Mouse (Mus musculus) thymus, postnatal 0 days (tissue): ENCODE data around the gene Il6st. TPM values are rescaled to one million over a fixed set of nuclear protein-coding genes. Genes with fewer than 3 reads are reported as not detected.
"Not testable (repeated sequence)": the region's sequence is repeated elsewhere in the genome, so short reads cannot be mapped to it uniquely, and the experiment has no call there.

Experiments
- DNase-seq: peaks from one replicate; pipeline ENCODE4 v3.0.0-alpha.2; 2015; ENCODE audit warnings: low spot score
- polyA plus RNA-seq: library from polyadenylated mRNA; unstranded; fragments of >200 nt; fragmentation: Nextera tagmentation; extraction: Ambion mirVana; gene quantifications from 2 replicates; pipeline ENCODE4 v1.2.1, GENCODE M21; 2015

The Il6st gene
- polyA plus RNA-seq = 18.9 and 19.5 TPM in 2 replicates

GRCm38 (mm10) chr13:112463868-112464625 is at the start of gene Il6st:
Il6st (plus strand) TSS chr13:112464070.
- peak; percentile 90 for DNase-seq

GRCm38 (mm10) chr13:112415896-112416295 is 48.0 kb upstream of the Il6st start:
- DNase-seq = no peak

- DNase-seq = no peak
Measured at GRCm38 (mm10) chr13:112416410-112417162, 47.3 kb upstream of the Il6st start.

GRCm38 (mm10) chr13:112417163-112417523 is 46.7 kb upstream of the Il6st start:
- peak; percentile 29 for DNase-seq

GRCm38 (mm10) chr13:112417861-112418423 is 45.9 kb upstream of the Il6st start:
- peak; percentile 84 for DNase-seq

GRCm38 (mm10) chr13:112418595-112418994 is 45.3 kb upstream of the Il6st start:
- DNase-seq = peak; percentile 70

- DNase-seq = peak; percentile 85
Measured at GRCm38 (mm10) chr13:112424212-112424611, 39.7 kb upstream of the Il6st start.

GRCm38 (mm10) chr13:112424635-112425034 is 39.2 kb upstream of the Il6st start:
- DNase-seq = peak; percentile 94

GRCm38 (mm10) chr13:112425181-112425654 is 38.7 kb upstream of the Il6st start:
- no peak for DNase-seq

- DNase-seq = peak; percentile 60
Measured at GRCm38 (mm10) chr13:112426265-112427135, 37.4 kb upstream of the Il6st start.

- DNase-seq = not testable (repeated sequence)
Measured at GRCm38 (mm10) chr13:112427136-112427470, 36.8 kb upstream of the Il6st start.

GRCm38 (mm10) chr13:112427521-112427920 is 36.3 kb upstream of the Il6st start:
- peak; percentile 91 for DNase-seq

- DNase-seq = peak; percentile 81
Measured at GRCm38 (mm10) chr13:112433271-112433670, 30.6 kb upstream of the Il6st start.

- DNase-seq = no peak
Measured at GRCm38 (mm10) chr13:112435241-112436075, 28.4 kb upstream of the Il6st start.

- DNase-seq = no peak
Measured at GRCm38 (mm10) chr13:112436288-112436687, 27.6 kb upstream of the Il6st start.

GRCm38 (mm10) chr13:112438001-112438868 is 25.6 kb upstream of the Il6st start:
- peak; percentile 62 for DNase-seq

- peak; percentile 67 for DNase-seq
Measured at GRCm38 (mm10) chr13:112439105-112439818, 24.6 kb upstream of the Il6st start.

- DNase-seq = peak; percentile 93
Measured at GRCm38 (mm10) chr13:112439917-112440361, 23.9 kb upstream of the Il6st start.
